Mouse (Mus musculus) embryonic facial prominence, embryonic 10.5 days (tissue): ENCODE data around the gene Rhobtb3. TPM values are rescaled to one million over a fixed set of nuclear protein-coding genes. Genes with fewer than 3 reads are reported as not detected.

Experiments
- DNase-seq: peaks from one replicate; pipeline ENCODE4 v3.0.0-alpha.2; 2017; ENCODE audit warnings: low spot score
- H3K27ac ChIP-seq: fragments of 300-500 bp; sonication (generic); replicated peaks from 2 replicates; pipeline ENCODE4 v1.5.1; 2016; ENCODE audit warnings: mild to moderate bottlenecking
- H3K27me3 ChIP-seq: fragments of 300-500 bp; sonication (generic); replicated peaks from 2 replicates; pipeline ENCODE4 v1.6.1; 2016; ENCODE audit warnings: low read depth, mild to moderate bottlenecking; ENCODE audit not compliant: poor library complexity, severe bottlenecking
- H3K36me3 ChIP-seq: fragments of 300-500 bp; sonication (generic); replicated peaks from 2 replicates; pipeline ENCODE4 v1.6.1; 2016; ENCODE audit warnings: mild to moderate bottlenecking, moderate library complexity
- H3K4me1 ChIP-seq: fragments of 300-500 bp; sonication (generic); 2 replicates; pipeline ENCODE4 v1.6.1; 2016
- H3K4me3 ChIP-seq: fragments of 300-500 bp; sonication (generic); 2 replicates; pipeline ENCODE4 v1.5.1; 2016; ENCODE audit warnings: mild to moderate bottlenecking, moderate library complexity
- H3K9me3 ChIP-seq: fragments of 300-500 bp; sonication (generic); 2 replicates; pipeline ENCODE4 v1.6.1; 2016; ENCODE audit warnings: mild to moderate bottlenecking
- WGBS: fragments of 180-500 bp; shearing (Covaris S2); methylation state at CpG from one replicate; pipeline ENCODE4 v1.1.7; 2016; 5-methylcytosine and 5-hydroxymethylcytosine counted together
- polyA plus RNA-seq: library from polyadenylated mRNA; unstranded; fragments of >200 nt; fragmentation: Nextera tagmentation; extraction: Ambion mirVana; gene quantifications from 2 replicates; pipeline ENCODE4 v1.2.1, GENCODE M21; 2016

Gene Rhobtb3
- polyA plus RNA-seq, 1 experiment from 2014 or later = 52.7 TPM

GRCm38 (mm10) chr13:75865486-75866184, 78.1 kb downstream of the Rhobtb3 start:
- H3K4me3 ChIP-seq = no peak overlapping the region
- no peaks in the 10 kb centered on the region for H3K27me3 ChIP-seq
- H3K27ac ChIP-seq = no peak overlapping the region
- H3K36me3 ChIP-seq = peaks cover 50% of the 10 kb centered on the region
- H3K9me3 ChIP-seq = no peaks in the 10 kb centered on the region
- no peak for DNase-seq
- no peaks in the 10 kb centered on the region for H3K4me1 ChIP-seq

GRCm38 (mm10) chr13:75859264-75859844, 84.4 kb downstream of the Rhobtb3 start:
- H3K4me3 ChIP-seq = no peak overlapping the region
- H3K27ac ChIP-seq = no peak overlapping the region
- no peaks in the 10 kb centered on the region for H3K27me3 ChIP-seq
- H3K4me1 ChIP-seq = no peaks in the 10 kb centered on the region
- DNase-seq = no peak
- H3K36me3 ChIP-seq = no peaks in the 10 kb centered on the region; the same call in 1 of the 2 replicates
- 0 out of 2 replicates have a peak, but pooled peaks cover 1% of the 10 kb centered on the region for H3K9me3 ChIP-seq
- WGBS = 74% methylated on average over 1 of the region's 1 CpGs

GRCm38 (mm10) chr13:75853118-75853517, 90.6 kb downstream of the Rhobtb3 start:
- WGBS = 92% methylated on average over 3 of the region's 3 CpGs
- Histone ChIP-seq H3K4me1 (0 out of 2 replicates have a peak, but pooled peaks cover 6% of the 10 kb centered on the region), H3K27ac (no peak overlapping the region), H3K36me3 (no peaks in the 10 kb centered on the region), H3K9me3 (0 out of 2 replicates have a peak, but pooled peaks cover 1% of the 10 kb centered on the region), H3K27me3 (no peaks in the 10 kb centered on the region), H3K4me3 (no peak overlapping the region)
- no peak for DNase-seq

- Histone ChIP-seq H3K4me1 (0 out of 2 replicates have a peak, but pooled peaks cover 6% of the 10 kb centered on the region), H3K27ac (no peak overlapping the region), H3K4me3 (no peak overlapping the region), H3K9me3 (0 out of 2 replicates have a peak, but pooled peaks cover 1% of the 10 kb centered on the region), H3K36me3 (no peaks in the 10 kb centered on the region; the same call in 1 of the 2 replicates), H3K27me3 (no peaks in the 10 kb centered on the region)
- DNase-seq = no peak
- WGBS = 86% methylated on average over 4 of the region's 4 CpGs
These were observed 91.7 kb downstream of the Rhobtb3 start for GRCm38 (mm10) chr13:75852027-75852426.

GRCm38 (mm10) chr13:75847027-75847426, 96.7 kb downstream of the Rhobtb3 start:
- 89% methylated on average over 6 of the region's 6 CpGs for WGBS
- Histone ChIP-seq H3K4me3 (no peak overlapping the region), H3K27me3 (no peaks in the 10 kb centered on the region), H3K4me1 (0 out of 2 replicates have a peak, but pooled peaks cover 12% of the 10 kb centered on the region), H3K27ac (no peak overlapping the region), H3K9me3 (no peaks in the 10 kb centered on the region), H3K36me3 (no peaks in the 10 kb centered on the region; the same call in 1 of the 2 replicates)
- no peak for DNase-seq

- Histone ChIP-seq H3K4me1 (peaks cover 26% of the 10 kb centered on the region), H3K27ac (no peak overlapping the region), H3K4me3 (no peak overlapping the region), H3K9me3 (no peaks in the 10 kb centered on the region), H3K27me3 (no peaks in the 10 kb centered on the region), H3K36me3 (no peaks in the 10 kb centered on the region; the same call in 1 of the 2 replicates)
- WGBS = 50% methylated on average over 4 of the region's 4 CpGs
- DNase-seq = no peak
These were observed 98.1 kb downstream of the Rhobtb3 start for GRCm38 (mm10) chr13:75845519-75846166.

- no peaks in the 10 kb centered on the region for H3K27me3 ChIP-seq
- no peaks in the 10 kb centered on the region; the same call in 1 of the 2 replicates for H3K36me3 ChIP-seq
- H3K27ac ChIP-seq = no peak overlapping the region
- no peak overlapping the region for H3K4me3 ChIP-seq
- no peak for DNase-seq
- peaks cover 33% of the 10 kb centered on the region for H3K4me1 ChIP-seq
- 90% methylated on average over 2 of the region's 2 CpGs for WGBS
- no peaks in the 10 kb centered on the region for H3K9me3 ChIP-seq
These were observed 98.7 kb downstream of the Rhobtb3 start for GRCm38 (mm10) chr13:75844833-75845518.

GRCm38 (mm10) chr13:75843993-75844683, 99.6 kb downstream of the Rhobtb3 start:
- no peak overlapping the region for H3K4me3 ChIP-seq
- peaks cover 37% of the 10 kb centered on the region for H3K4me1 ChIP-seq
- no peak overlapping the region for H3K27ac ChIP-seq
- H3K9me3 ChIP-seq = no peaks in the 10 kb centered on the region
- no peaks in the 10 kb centered on the region; the same call in 1 of the 2 replicates for H3K36me3 ChIP-seq
- DNase-seq = no peak
- WGBS = 81% methylated on average over 8 of the region's 8 CpGs
- no peaks in the 10 kb centered on the region for H3K27me3 ChIP-seq

- Histone ChIP-seq H3K27me3 (no peaks in the 10 kb centered on the region), H3K4me1 (peaks cover 39% of the 10 kb centered on the region), H3K36me3 (no peaks in the 10 kb centered on the region; the same call in 1 of the 2 replicates), H3K9me3 (no peaks in the 10 kb centered on the region), H3K27ac (no peak overlapping the region), H3K4me3 (no peak overlapping the region)
- no peak for DNase-seq
- WGBS = 93% methylated on average over 5 of the region's 5 CpGs
These were observed 100.4 kb downstream of the Rhobtb3 start for GRCm38 (mm10) chr13:75843331-75843730.

GRCm38 (mm10) chr13:75841950-75842349, 101.8 kb downstream of the Rhobtb3 start:
- H3K36me3 ChIP-seq = no peaks in the 10 kb centered on the region
- WGBS = 81% methylated on average over 3 of the region's 3 CpGs
- H3K4me1 ChIP-seq = peaks cover 39% of the 10 kb centered on the region
- no peaks in the 10 kb centered on the region for H3K9me3 ChIP-seq
- no peak for DNase-seq
- H3K27ac ChIP-seq = no peak overlapping the region
- H3K4me3 ChIP-seq = no peak overlapping the region
- H3K27me3 ChIP-seq = no peaks in the 10 kb centered on the region

- Histone ChIP-seq H3K27ac (peak overlapping the region; percentile 55), H3K36me3 (no peaks in the 10 kb centered on the region), H3K4me3 (peak overlapping the region; percentile 58), H3K27me3 (no peaks in the 10 kb centered on the region), H3K4me1 (peaks cover 39% of the 10 kb centered on the region), H3K9me3 (no peaks in the 10 kb centered on the region)
- DNase-seq = no peak
- 66% methylated on average over 6 of the region's 6 CpGs for WGBS
These were observed 102.9 kb downstream of the Rhobtb3 start for GRCm38 (mm10) chr13:75840752-75841285.
